Mouse (Mus musculus) limb, embryonic 14.5 days (tissue): Measurements from ENCODE around the gene Vpreb3. TPM values are rescaled to one million over a fixed set of nuclear protein-coding genes. Genes with fewer than 3 reads are reported as not detected.

Source experiments
- ATAC-seq: fragments of 200-750 bp; cut with Nextera tagmentation; 2 replicates; pipeline ENCODE4 v1.8.0; 2017; ENCODE audit warnings: low read depth, moderate number of reproducible peaks, moderate TSS enrichment; ENCODE audit not compliant: low FRiP score
- DNase-seq: peaks from one replicate; pipeline ENCODE4 v3.0.0-alpha.2; 2015; ENCODE audit warnings: low spot score
- H3K27ac ChIP-seq: fragments of 300-500 bp; sonication (generic); replicated peaks from 2 replicates; pipeline ENCODE4 v1.5.1; 2014; ENCODE audit warnings: low read depth, mild to moderate bottlenecking, low read length, moderate library complexity, mixed read lengths
- H3K27me3 ChIP-seq: fragments of 300-500 bp; sonication (generic); 2 replicates; pipeline ENCODE4 v1.6.1; 2014; ENCODE audit warnings: low read length, mixed read lengths; ENCODE audit not compliant: control insufficient read depth, insufficient read depth
- H3K36me3 ChIP-seq: fragments of 300-500 bp; sonication (generic); 2 replicates; pipeline ENCODE4 v1.6.1; 2014; ENCODE audit warnings: mild to moderate bottlenecking, low read length, moderate library complexity, mixed read lengths; ENCODE audit not compliant: control insufficient read depth, insufficient read depth
- H3K4me1 ChIP-seq: fragments of 300-500 bp; sonication (generic); 2 replicates; pipeline ENCODE4 v1.6.1; 2014; ENCODE audit warnings: antibody characterized with exemption, low read length, mixed read lengths; ENCODE audit not compliant: control insufficient read depth, insufficient read depth
- H3K4me2 ChIP-seq: fragments of 300-500 bp; sonication (generic); replicated peaks from 2 replicates; pipeline ENCODE4 v1.6.1; 2014; ENCODE audit warnings: low read depth, mild to moderate bottlenecking, low read length, moderate library complexity; ENCODE audit not compliant: severe bottlenecking
- H3K4me3 ChIP-seq: fragments of 300-500 bp; sonication (generic); replicated peaks from 2 replicates; pipeline ENCODE4 v1.5.1; 2014; ENCODE audit warnings: low read length
- H3K9ac ChIP-seq: fragments of 300-500 bp; sonication (generic); 2 replicates; pipeline ENCODE4 v1.6.1; 2014; ENCODE audit warnings: mild to moderate bottlenecking, low read depth, low read length, moderate library complexity; ENCODE audit not compliant: severe bottlenecking
- H3K9me3 ChIP-seq: fragments of 300-500 bp; sonication (generic); 2 replicates; pipeline ENCODE4 v1.6.1; 2016; ENCODE audit warnings: low read length; ENCODE audit not compliant: control insufficient read depth
- POLR2A ChIP-seq: fragments of 200-500 bp; IDR thresholded peaks from 2 replicates; pipeline ENCODE4 v1.8.0; 2012; ENCODE audit warnings: inconsistent platforms, mild to moderate bottlenecking, moderate library complexity, borderline replicate concordance; ENCODE audit not compliant: insufficient read depth, insufficient read length; ENCODE audit errors: extremely low read depth
- WGBS: fragments of 180-500 bp; shearing (Covaris S2); extraction: QIAGEN DNeasy Blood & Tissue Kit; methylation state at CpG from one replicate; pipeline ENCODE4 v1.1.7; 2014; 5-methylcytosine and 5-hydroxymethylcytosine counted together
- polyA plus RNA-seq, 2 experiments: library from polyadenylated mRNA; depleted of rRNA in 1 of 2; stranded (reverse) in 1 of 2; unstranded in 1 of 2; fragments of >200 nt; fragmentation: Nextera tagmentation in 1 of 2; extraction: Ambion mirVana in 1 of 2; gene quantifications; 2 replicates each; pipeline versions ENCODE4 v1.2.1 to v1.2.3; 2012 to 2014

Vpreb3 gene
- polyA plus RNA-seq, 2 experiments, result 0.15 to 0.76 TPM

GRCm38 (mm10) chr10:75995463-75995862 lies 52.6 kb downstream of the Vpreb3 start:
- no peak for ATAC-seq
- Histone ChIP-seq H3K27me3 (no peaks in the 10 kb centered on the region), H3K36me3 (no peaks in the 10 kb centered on the region), H3K4me2 (no peak overlapping the region), H3K4me1 (no peaks in the 10 kb centered on the region), H3K27ac (no peak overlapping the region), H3K4me3 (no peak overlapping the region), H3K9ac (no peak overlapping the region), H3K9me3 (no peaks in the 10 kb centered on the region)
- TF ChIP-seq POLR2A, result no peak
- DNase-seq, result no peak
- WGBS, result 88% methylated on average over 11 of the region's 11 CpGs

GRCm38 (mm10) chr10:75996315-75996714 lies 53.5 kb downstream of the Vpreb3 start:
- Histone ChIP-seq H3K4me1 (no peaks in the 10 kb centered on the region; the same call in 1 of the 2 replicates), H3K9ac (no peak overlapping the region), H3K9me3 (no peaks in the 10 kb centered on the region), H3K4me3 (no peak overlapping the region), H3K36me3 (no peaks in the 10 kb centered on the region), H3K27me3 (no peaks in the 10 kb centered on the region), H3K4me2 (no peak overlapping the region), H3K27ac (no peak overlapping the region)
- DNase-seq, result no peak
- 31% methylated on average over 3 of the region's 3 CpGs for WGBS
- no peak for ATAC-seq
- TF ChIP-seq POLR2A, result no peak

Other genes starting within 250 kb of the Vpreb3 start
- 42.6 and 51.6 TPM in 2 replicates for gene Cabin1, start 178.7 kb upstream of the Vpreb3 start, polyA plus RNA-seq (2012; rRNA removed)
- 32.3 and 33.4 TPM in 2 replicates for gene Cabin1, start 178.7 kb upstream of the Vpreb3 start, polyA plus RNA-seq (2014; fragmentation: Nextera tagmentation; extraction: Ambion mirVana)
- 53.7 and 74.9 TPM in 2 replicates for gene Ddt, start 169.6 kb upstream of the Vpreb3 start, polyA plus RNA-seq (2012; rRNA removed)
- gene Ddt, start 169.6 kb upstream of the Vpreb3 start, polyA plus RNA-seq (2014; fragmentation: Nextera tagmentation; extraction: Ambion mirVana), result 70.3 and 78.2 TPM in 2 replicates
- 0.38 and 0.49 TPM in 2 replicates for gene Gm20441, start 162.1 kb upstream of the Vpreb3 start, polyA plus RNA-seq (2012; rRNA removed)
- 1.0 TPM in 1 of 2 replicates, not detected in the other for gene Gm20441, start 162.1 kb upstream of the Vpreb3 start, polyA plus RNA-seq (2014; fragmentation: Nextera tagmentation; extraction: Ambion mirVana)
- gene Gstt3, start 161.6 kb upstream of the Vpreb3 start, polyA plus RNA-seq (2012; rRNA removed), result 24.0 and 26.3 TPM in 2 replicates
- gene Gstt3, start 161.6 kb upstream of the Vpreb3 start, polyA plus RNA-seq (2014; fragmentation: Nextera tagmentation; extraction: Ambion mirVana), result 34.5 and 38.5 TPM in 2 replicates
- 27.0 and 30.0 TPM in 2 replicates for gene Gstt1, start 144.5 kb upstream of the Vpreb3 start, polyA plus RNA-seq (2012; rRNA removed)
- 22.3 and 25.7 TPM in 2 replicates for gene Gstt1, start 144.5 kb upstream of the Vpreb3 start, polyA plus RNA-seq (2014; fragmentation: Nextera tagmentation; extraction: Ambion mirVana)
- gene Gstt4, start 120.5 kb upstream of the Vpreb3 start, polyA plus RNA-seq (2012; rRNA removed), result 0.08 TPM in 1 of 2 replicates, not detected in the other
- gene Gstt4, start 120.5 kb upstream of the Vpreb3 start, polyA plus RNA-seq (2014; fragmentation: Nextera tagmentation; extraction: Ambion mirVana), result not detected in 2 replicates
- gene Gstt2, start 105.6 kb upstream of the Vpreb3 start, polyA plus RNA-seq (2012; rRNA removed), result 24.8 and 28.7 TPM in 2 replicates
- 12.3 and 17.5 TPM in 2 replicates for gene Gstt2, start 105.6 kb upstream of the Vpreb3 start, polyA plus RNA-seq (2014; fragmentation: Nextera tagmentation; extraction: Ambion mirVana)
- gene Mif, start 82.8 kb upstream of the Vpreb3 start, polyA plus RNA-seq (2012; rRNA removed), result 1,684 and 2,799 TPM in 2 replicates
- 1,598 and 1,615 TPM in 2 replicates for gene Mif, start 82.8 kb upstream of the Vpreb3 start, polyA plus RNA-seq (2014; fragmentation: Nextera tagmentation; extraction: Ambion mirVana)
- gene Derl3, start 49.6 kb upstream of the Vpreb3 start, polyA plus RNA-seq (2012; rRNA removed), result 6.7 and 9.0 TPM in 2 replicates
- 2.2 and 3.0 TPM in 2 replicates for gene Derl3, start 49.6 kb upstream of the Vpreb3 start, polyA plus RNA-seq (2014; fragmentation: Nextera tagmentation; extraction: Ambion mirVana)
- gene Smarcb1, start 21.4 kb upstream of the Vpreb3 start, polyA plus RNA-seq (2012; rRNA removed), result 116 and 120 TPM in 2 replicates
- 177 and 193 TPM in 2 replicates for gene Smarcb1, start 21.4 kb upstream of the Vpreb3 start, polyA plus RNA-seq (2014; fragmentation: Nextera tagmentation; extraction: Ambion mirVana)
- 11.7 and 13.6 TPM in 2 replicates for gene Chchd10, start 9.9 kb upstream of the Vpreb3 start, polyA plus RNA-seq (2012; rRNA removed)
- 16.2 and 24.8 TPM in 2 replicates for gene Chchd10, start 9.9 kb upstream of the Vpreb3 start, polyA plus RNA-seq (2014; fragmentation: Nextera tagmentation; extraction: Ambion mirVana)
- gene Mmp11, start 6.6 kb upstream of the Vpreb3 start, polyA plus RNA-seq (2012; rRNA removed), result 240 and 307 TPM in 2 replicates
- gene Mmp11, start 6.6 kb upstream of the Vpreb3 start, polyA plus RNA-seq (2014; fragmentation: Nextera tagmentation; extraction: Ambion mirVana), result 213 and 279 TPM in 2 replicates
- 0.16 TPM in 1 of 2 replicates, not detected in the other for gene Gm867, start 2.4 kb upstream of the Vpreb3 start, polyA plus RNA-seq (2012; rRNA removed)
- 0.33 TPM in 1 of 2 replicates, not detected in the other for gene Gm867, start 2.4 kb upstream of the Vpreb3 start, polyA plus RNA-seq (2014; fragmentation: Nextera tagmentation; extraction: Ambion mirVana)
- 0.04 and 0.09 TPM in 2 replicates for gene Gm5134, start 11.5 kb downstream of the Vpreb3 start, polyA plus RNA-seq (2012; rRNA removed)
- 0.10 TPM in 1 of 2 replicates, not detected in the other for gene Gm5134, start 11.5 kb downstream of the Vpreb3 start, polyA plus RNA-seq (2014; fragmentation: Nextera tagmentation; extraction: Ambion mirVana)
- 13.7 and 15.5 TPM in 2 replicates for gene Zfp280b, start 89.6 kb downstream of the Vpreb3 start, polyA plus RNA-seq (2012; rRNA removed)
- 19.6 and 20.6 TPM in 2 replicates for gene Zfp280b, start 89.6 kb downstream of the Vpreb3 start, polyA plus RNA-seq (2014; fragmentation: Nextera tagmentation; extraction: Ambion mirVana)
- gene Slc5a4b, start 167.9 kb downstream of the Vpreb3 start, polyA plus RNA-seq (2012; rRNA removed), result not detected in 2 replicates
- not detected in 2 replicates for gene Slc5a4b, start 167.9 kb downstream of the Vpreb3 start, polyA plus RNA-seq (2014; fragmentation: Nextera tagmentation; extraction: Ambion mirVana)
- gene Slc5a4a, start 204.4 kb downstream of the Vpreb3 start, polyA plus RNA-seq (2012; rRNA removed), result 0.03 TPM in 1 of 2 replicates, not detected in the other
- not detected in 2 replicates for gene Slc5a4a, start 204.4 kb downstream of the Vpreb3 start, polyA plus RNA-seq (2014; fragmentation: Nextera tagmentation; extraction: Ambion mirVana)